Mouse (Mus musculus) heart, postnatal 36 days (tissue): ENCODE measurements around the gene Npvf. TPM values are rescaled to one million over a fixed set of nuclear protein-coding genes. Genes with fewer than 3 reads are reported as not detected.
A peak's percentile ranks its signal among the peaks of the same experiment; 100 is the strongest.

Experiments used
- DNase-seq, 2 experiments: peaks; one replicate each; pipeline ENCODE4 v3.0.0; 2021 to 2022
- intact Hi-C: fragments of 180-260 bp; cut with DNase I; formaldehyde crosslinking; loops from one replicate; pipeline ENCODE4 v1.15.1; 2025
- total RNA-seq, 2 experiments: library from RNA; stranded (reverse); gene quantifications; 2 replicates each; pipeline ENCODE4 v1.2.3; 2021

The Npvf gene
- total RNA-seq, result not detected

- intact Hi-C loops, result no loop called here
- DNase-seq, result no peak
Measured at GRCm38 (mm10) chr6:50654356-50654755, at the start of gene Npvf. Npvf (minus strand) TSS chr6:50654439.

- intact Hi-C loops, result no loop called here
- DNase-seq, result no peak
Measured at GRCm38 (mm10) chr6:50689121-50689815, 35.0 kb upstream of the Npvf start.

- DNase-seq, result no peak
- intact Hi-C loops, result no loop called here
Measured at GRCm38 (mm10) chr6:50684646-50685415, 30.6 kb upstream of the Npvf start.

- intact Hi-C loops, result loop anchor here (2.0 kb wide), 1 partner anchor 487 kb away; no protein-coding TSS in a partner anchor
- DNase-seq, result no peak
Measured at GRCm38 (mm10) chr6:50681491-50681890, 27.3 kb upstream of the Npvf start.

GRCm38 (mm10) chr6:50680224-50681215 lies 26.3 kb upstream of the Npvf start:
- intact Hi-C loops, result loop anchor here (2.0 kb wide), 1 partner anchor 488 kb away; no protein-coding TSS in a partner anchor
- no peak for DNase-seq

GRCm38 (mm10) chr6:50679486-50679828 lies 25.2 kb upstream of the Npvf start:
- DNase-seq, result no peak
- intact Hi-C loops, result loop anchor here (1.0 kb wide), 2 partner anchors 127 to 258 kb away; no protein-coding TSS in a partner anchor

GRCm38 (mm10) chr6:50678826-50679485 lies 24.7 kb upstream of the Npvf start:
- intact Hi-C loops, result loop anchor here (1.0 kb wide), 2 partner anchors 127 to 258 kb away; no protein-coding TSS in a partner anchor
- peak; percentile 72 to 74 for DNase-seq

GRCm38 (mm10) chr6:50671191-50671590 lies 17.0 kb upstream of the Npvf start:
- intact Hi-C loops, result no loop called here
- DNase-seq, result no peak

- intact Hi-C loops, result no loop called here
- no peak for DNase-seq
Measured at GRCm38 (mm10) chr6:50666937-50667336, 12.7 kb upstream of the Npvf start.

GRCm38 (mm10) chr6:50665020-50665419 lies 10.8 kb upstream of the Npvf start:
- intact Hi-C loops, result no loop called here
- no peak for DNase-seq

GRCm38 (mm10) chr6:50664193-50664592 lies 10.0 kb upstream of the Npvf start:
- intact Hi-C loops, result no loop called here
- DNase-seq, result no peak

- no peak for DNase-seq
- intact Hi-C loops, result no loop called here
Measured at GRCm38 (mm10) chr6:50662925-50663583, 8.8 kb upstream of the Npvf start.

- intact Hi-C loops, result no loop called here
- DNase-seq, result no peak
Measured at GRCm38 (mm10) chr6:50661729-50662128, 7.5 kb upstream of the Npvf start.

GRCm38 (mm10) chr6:50658466-50658865 lies 4.2 kb upstream of the Npvf start:
- no peak for DNase-seq
- intact Hi-C loops, result no loop called here

- no peak for DNase-seq
Measured at GRCm38 (mm10) chr6:50658018-50658417, 3.8 kb upstream of the Npvf start.

GRCm38 (mm10) chr6:50656426-50656825 lies 2.2 kb upstream of the Npvf start:
- no peak for DNase-seq
- intact Hi-C loops, result no loop called here

More at GRCm38 (mm10) chr6:50658018-50658417, 3.8 kb upstream of the Npvf start:
- intact Hi-C loops, result no loop called here

- intact Hi-C loops, result no loop called here
- DNase-seq, result no peak
Measured at GRCm38 (mm10) chr6:50655925-50656324, 1.7 kb upstream of the Npvf start.

GRCm38 (mm10) chr6:50647656-50648055 lies 6.6 kb downstream of the Npvf start:
- DNase-seq, result no peak
- intact Hi-C loops, result no loop called here

GRCm38 (mm10) chr6:50646659-50647058 lies 7.6 kb downstream of the Npvf start:
- intact Hi-C loops, result no loop called here
- no peak for DNase-seq

GRCm38 (mm10) chr6:50644701-50645100 lies 9.5 kb downstream of the Npvf start:
- intact Hi-C loops, result no loop called here
- no peak for DNase-seq
